Mouse (Mus musculus) CH12.LX (cell line): ENCODE results near the gene Cetn2. TPM values are rescaled to one million over a fixed set of nuclear protein-coding genes. Genes with fewer than 3 reads are reported as not detected.

Experiments
- DNase-seq: peaks from one replicate; pipeline ENCODE4 v3.0.0-alpha.2; 2013; ENCODE audit errors: extremely low read depth
- H3K27ac ChIP-seq: 2 replicates; pipeline ENCODE4 v1.5.1; 2012; ENCODE audit warnings: low read depth, mild to moderate bottlenecking, control low read depth, moderate library complexity; ENCODE audit not compliant: insufficient read depth
- H3K27me3 ChIP-seq: replicated peaks from 2 replicates; pipeline ENCODE3; 2012; ENCODE audit warnings: inconsistent platforms
- H3K36me3 ChIP-seq, 2 experiments: replicated peaks in 1 of 2; 2 replicates each; pipeline versions ENCODE3 to v1.6.1; 2012; ENCODE audit warnings: inconsistent platforms in 1 of 2, low read length in 1 of 2, mild to moderate bottlenecking in 1 of 2, mixed read lengths in 1 of 2, moderate library complexity in 1 of 2; ENCODE audit not compliant: control insufficient read depth in 1 of 2, insufficient read depth in 1 of 2
- H3K4me1 ChIP-seq, 2 experiments: 2 replicates each; pipeline ENCODE4 v1.6.1; 2012; ENCODE audit warnings: inconsistent platforms in 1 of 2, moderate library complexity in 1 of 2; ENCODE audit not compliant: insufficient read depth in 2 of 2, control insufficient read depth in 1 of 2
- H3K4me2 ChIP-seq: 2 replicates; pipeline ENCODE4 v1.6.1; 2012; ENCODE audit warnings: low read depth, mild to moderate bottlenecking, control low read depth; ENCODE audit not compliant: poor library complexity, insufficient read depth, severe bottlenecking
- H3K4me3 ChIP-seq, 3 experiments: fragments of 150-350 bp in 1 of 3; sonication (generic) in 1 of 3; replicated peaks in 1 of 3; 2 replicates each; pipeline versions ENCODE3 to v1.5.1; 2011 to 2012; ENCODE audit warnings: low read depth in 2 of 3, low read length in 2 of 3, mild to moderate bottlenecking in 2 of 3, moderate library complexity in 2 of 3, control low read depth in 1 of 3, improper control_type of control experiment in 1 of 3, inconsistent platforms in 1 of 3, mixed read lengths in 1 of 3; ENCODE audit not compliant: poor library complexity in 1 of 3
- H3K79me2 ChIP-seq: replicated peaks from 2 replicates; pipeline ENCODE4 v1.6.1; 2012; ENCODE audit warnings: mild to moderate bottlenecking, moderate library complexity; ENCODE audit not compliant: control insufficient read depth, poor library complexity, insufficient read depth, severe bottlenecking; ENCODE audit errors: extremely low read depth
- H3K9ac ChIP-seq: 2 replicates; pipeline ENCODE4 v1.6.1; 2012; ENCODE audit warnings: low read depth, mild to moderate bottlenecking, control low read depth, moderate library complexity; ENCODE audit not compliant: insufficient read depth
- H3K9me3 ChIP-seq: replicated peaks from 2 replicates; pipeline ENCODE3; 2012; ENCODE audit warnings: low read length, inconsistent platforms, mixed read lengths
- BHLHE40 ChIP-seq: IDR thresholded peaks from 2 replicates; pipeline ENCODE4 v1.6.1; 2011; ENCODE audit warnings: mild to moderate bottlenecking, low read depth, low read length, improper control_type of control experiment
- CHD2 ChIP-seq: IDR thresholded peaks from 2 replicates; pipeline ENCODE4 v1.6.1; 2011; ENCODE audit warnings: low read length, improper control_type of control experiment
- CTCF ChIP-seq, 2 experiments: IDR thresholded peaks in 1 of 2; conservative IDR thresholded peaks in 1 of 2; 2 replicates each; pipeline ENCODE4 v1.5.1; 2011 to 2012; ENCODE audit warnings: low read depth in 2 of 2, low read length in 2 of 2, improper control_type of control experiment in 1 of 2, inconsistent platforms in 1 of 2, mild to moderate bottlenecking in 1 of 2, moderate library complexity in 1 of 2
- ELF1 ChIP-seq: IDR thresholded peaks from 2 replicates; pipeline ENCODE4 v1.6.1; 2014; ENCODE audit warnings: low read depth, mild to moderate bottlenecking, inconsistent platforms, low read length, improper control_type of control experiment
- ETS1 ChIP-seq: conservative IDR thresholded peaks from 2 replicates; pipeline ENCODE4 v1.6.1; 2012; ENCODE audit warnings: low read depth, mild to moderate bottlenecking, inconsistent platforms, low read length, improper control_type of control experiment, moderate library complexity
- GABPA ChIP-seq: IDR thresholded peaks from 2 replicates; pipeline ENCODE4 v1.6.1; 2012; ENCODE audit warnings: low read depth, low read length, improper control_type of control experiment, inconsistent platforms; ENCODE audit not compliant: insufficient replicate concordance
- HCFC1 ChIP-seq: IDR thresholded peaks from 2 replicates; pipeline ENCODE4 v1.6.1; 2012; ENCODE audit warnings: low read depth, mild to moderate bottlenecking, inconsistent platforms, low read length, improper control_type of control experiment
- JUN ChIP-seq: IDR thresholded peaks from 2 replicates; pipeline ENCODE4 v1.6.1; 2011; ENCODE audit warnings: low read depth, mild to moderate bottlenecking, low read length, improper control_type of control experiment, moderate library complexity; ENCODE audit not compliant: insufficient read depth
- JUND ChIP-seq: conservative IDR thresholded peaks from 2 replicates; pipeline ENCODE4 v1.6.1; 2011; ENCODE audit warnings: low read depth, low read length, improper control_type of control experiment
- MAFK ChIP-seq: IDR thresholded peaks from 2 replicates; pipeline ENCODE4 v1.6.1; 2011; ENCODE audit warnings: low read length, improper control_type of control experiment; ENCODE audit not compliant: insufficient replicate concordance
- MAX ChIP-seq: IDR thresholded peaks from 2 replicates; pipeline ENCODE4 v1.6.1; 2011; ENCODE audit warnings: low read length, improper control_type of control experiment
- MAZ ChIP-seq: IDR thresholded peaks from 2 replicates; pipeline ENCODE4 v1.6.1; 2012; ENCODE audit warnings: low read depth, mild to moderate bottlenecking, inconsistent platforms, low read length, improper control_type of control experiment, moderate library complexity
- MEF2A ChIP-seq: IDR thresholded peaks from 2 replicates; pipeline ENCODE4 v1.6.1; 2014; ENCODE audit warnings: low read depth, mild to moderate bottlenecking, inconsistent platforms, low read length, improper control_type of control experiment, borderline replicate concordance
- MXI1 ChIP-seq: IDR thresholded peaks from 2 replicates; pipeline ENCODE4 v1.6.1; 2011; ENCODE audit warnings: mild to moderate bottlenecking, low read depth, low read length, improper control_type of control experiment
- MYC ChIP-seq: IDR thresholded peaks from 2 replicates; pipeline ENCODE4 v1.6.1; 2011; ENCODE audit warnings: low read depth, mild to moderate bottlenecking, improper control_type of control experiment, low read length
- PAX5 ChIP-seq: IDR thresholded peaks from 2 replicates; pipeline ENCODE4 v1.6.1; 2012; ENCODE audit warnings: low read length, inconsistent platforms, mixed read lengths
- POLR2A ChIP-seq: IDR thresholded peaks from 2 replicates; pipeline ENCODE4 v1.6.1; 2011; ENCODE audit warnings: low read depth, mild to moderate bottlenecking, improper control_type of control experiment, low read length
- RCOR1 ChIP-seq: conservative IDR thresholded peaks from 2 replicates; pipeline ENCODE4 v1.6.1; 2012; ENCODE audit warnings: low read depth, mild to moderate bottlenecking, inconsistent platforms, low read length, improper control_type of control experiment
- SIN3A ChIP-seq: IDR thresholded peaks from 2 replicates; pipeline ENCODE4 v1.6.1; 2012; ENCODE audit warnings: low read length, improper control_type of control experiment, inconsistent platforms
- TCF12 ChIP-seq: IDR thresholded peaks from 2 replicates; pipeline ENCODE4 v1.6.1; 2014; ENCODE audit warnings: low read depth, mild to moderate bottlenecking, inconsistent platforms, low read length, improper control_type of control experiment
- USF1 ChIP-seq: IDR thresholded peaks from 2 replicates; pipeline ENCODE4 v1.6.1; 2014; ENCODE audit warnings: low read depth, mild to moderate bottlenecking, inconsistent platforms, low read length, improper control_type of control experiment
- ZMIZ1 ChIP-seq: IDR thresholded peaks from 2 replicates; pipeline ENCODE4 v1.6.1; 2012; ENCODE audit warnings: low read depth, mild to moderate bottlenecking, inconsistent platforms, low read length, improper control_type of control experiment
- ZNF384 ChIP-seq: IDR thresholded peaks from 2 replicates; pipeline ENCODE4 v1.6.1; 2012; ENCODE audit warnings: low read depth, low read length, improper control_type of control experiment, inconsistent platforms
- dilution Hi-C: fragments of 300-500 bp; cut with MboI; formaldehyde crosslinking; loops from 2 replicates; pipeline ENCODE4 v1.14.3; 2020; ENCODE audit warnings: low sequenced_read_pairs; ENCODE audit not compliant: extremely low pct_unique_long_range_greater_than_20kb, extremely low pct_ligation_motif_present
- in situ Hi-C: fragments of 300-500 bp; cut with MboI; formaldehyde crosslinking; loops from 3 replicates; pipeline ENCODE4 v1.14.3; 2019; ENCODE audit warnings: low sequenced_read_pairs, low pct_ligation_motif_present, low pct_unique_long_range_greater_than_20kb, mixed read lengths
- polyA plus RNA-seq: library from polyadenylated mRNA; unstranded; fragments of >175 nt; gene quantifications from 2 replicates; pipeline ENCODE4 v1.2.1, GENCODE M21; 2012; ENCODE audit warnings: low read depth; ENCODE audit not compliant: insufficient read length
- total RNA-seq, 2 experiments: library from RNA; depleted of rRNA; stranded (reverse); fragments of 300-350 nt in 1 of 2; fragments of >200 nt in 1 of 2; gene quantifications; 2 replicates each; pipeline ENCODE4 v1.2.3; 2012 to 2014

The Cetn2 gene
- total and polyA plus RNA-seq, 3 experiments, result 31.4 to 65.3 (median 55.9) TPM

DNA sequence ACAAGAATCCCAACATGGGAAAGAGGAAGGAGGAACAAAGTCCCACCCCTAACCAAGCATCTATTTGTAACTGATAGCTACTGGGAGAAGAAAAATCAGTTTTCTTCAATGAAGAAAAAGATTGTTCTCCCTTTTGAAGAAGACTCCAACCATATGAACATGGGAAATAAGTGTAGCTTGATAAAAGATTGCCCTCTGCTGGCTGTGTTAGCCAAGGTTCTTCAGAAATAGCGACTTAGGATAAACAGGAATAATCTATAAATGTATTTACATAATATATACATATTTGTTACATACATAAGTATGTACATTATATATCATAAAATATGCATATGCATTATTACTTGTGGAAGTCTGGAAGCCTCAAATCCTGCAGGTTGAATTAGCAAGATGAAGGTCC, 15.7 kb downstream of the Cetn2 start:
- Histone ChIP-seq H3K9ac (no peak overlapping the region), H3K36me3 (no peaks in the 10 kb centered on the region), H3K9me3 (no peaks in the 10 kb centered on the region), H3K27me3 (no peaks in the 10 kb centered on the region), H3K4me1 (no peaks in the 10 kb centered on the region), H3K79me2 (no peaks in the 10 kb centered on the region), H3K27ac (no peak overlapping the region), H3K4me3 (no peak overlapping the region), H3K4me2 (no peak overlapping the region)
- no peak for TF ChIP-seq MAX
- TF ChIP-seq PAX5, result no peak
- no peak for TF ChIP-seq SIN3A
- peak in 1 of 2 experiments; percentile 34; a peak in 2 of 4 replicates for TF ChIP-seq CTCF (conservative IDR thresholded peaks at IDR 0.05 in 1 of 2, IDR thresholded peaks at IDR 0.05 in 1 of 2; ENCODE audit: low read depth in 2 of 2, low read length in 2 of 2)
- dilution Hi-C loops, result no loop called here
- in situ Hi-C loops, result no loop called here
- no peak for DNase-seq

DNA sequence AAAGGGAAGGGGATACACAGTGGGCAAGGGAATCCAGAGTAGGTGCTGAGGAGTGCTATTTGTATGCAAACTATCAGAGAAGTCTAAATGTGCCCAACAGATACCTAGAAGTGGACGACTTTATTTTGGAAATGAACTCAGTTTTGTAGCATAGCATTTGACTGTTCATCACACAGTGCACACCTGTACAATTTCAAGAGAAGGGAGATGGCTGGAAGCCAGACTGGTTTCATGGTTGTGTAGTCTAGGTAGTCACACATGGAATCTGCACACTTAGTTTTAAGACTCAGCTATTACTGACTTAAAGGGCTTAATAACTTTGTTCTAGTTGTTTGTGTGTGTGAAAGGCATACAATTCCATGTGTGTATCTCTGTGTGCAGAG, 22.2 kb downstream of the Cetn2 start:
- in situ Hi-C loops (no loop called here), dilution Hi-C loops (no loop called here)
- Histone ChIP-seq H3K27ac (no peak overlapping the region), H3K79me2 (no peaks in the 10 kb centered on the region), H3K27me3 (no peaks in the 10 kb centered on the region), H3K36me3 (no peaks in the 10 kb centered on the region), H3K4me2 (no peak overlapping the region), H3K4me1 (no peaks in the 10 kb centered on the region), H3K9ac (no peak overlapping the region), H3K9me3 (no peaks in the 10 kb centered on the region), H3K4me3 (no peak overlapping the region)
- no peak for DNase-seq
- TF ChIP-seq MEF2A (no peak), BHLHE40 (no peak), ZMIZ1 (no peak), CTCF (conservative IDR thresholded peaks at IDR 0.05 in 1 of 2, IDR thresholded peaks at IDR 0.05 in 1 of 2; ENCODE audit: low read depth in 2 of 2, low read length in 2 of 2) (no peak), ZNF384 (no peak), GABPA (no peak), USF1 (no peak), MXI1 (no peak), MYC (no peak), MAFK (no peak), ETS1 (no peak), ELF1 (no peak), JUND (no peak), JUN (no peak), RCOR1 (no peak), MAZ (no peak), TCF12 (no peak), CHD2 (no peak), HCFC1 (no peak), POLR2A (no peak)
